Mouse (Mus musculus) cerebellum, adult 2 months (tissue): ENCODE data around the gene Pgd. TPM values are rescaled to one million over a fixed set of nuclear protein-coding genes. Genes with fewer than 3 reads are reported as not detected.

ENCODE experiments used
- DNase-seq, 2 experiments: peaks; one replicate each; pipeline ENCODE4 v3.0.0; 2021
- H3K27ac ChIP-seq: fragments of 200-500 bp; 2 replicates; pipeline ENCODE4 v1.5.1; 2012; ENCODE audit warnings: low read length, control low read depth, inconsistent platforms; ENCODE audit not compliant: insufficient read depth
- H3K27me3 ChIP-seq: fragments of 200-500 bp; 2 replicates; pipeline ENCODE4 v1.6.1; 2012; ENCODE audit warnings: inconsistent platforms, mild to moderate bottlenecking, low read length, moderate library complexity; ENCODE audit not compliant: control insufficient read depth, insufficient read depth
- H3K4me1 ChIP-seq: fragments of 200-500 bp; 2 replicates; pipeline ENCODE4 v1.6.1; 2011; ENCODE audit warnings: low read length; ENCODE audit not compliant: control insufficient read depth, insufficient read depth
- H3K4me3 ChIP-seq: fragments of 200-500 bp; replicated peaks from 2 replicates; pipeline ENCODE3; 2011; ENCODE audit warnings: mild to moderate bottlenecking, low read depth, low read length, control low read depth; ENCODE audit not compliant: insufficient read depth
- CTCF ChIP-seq: fragments of 200-500 bp; IDR thresholded peaks from 2 replicates; pipeline ENCODE4 v1.5.1; 2011; ENCODE audit warnings: low read depth, mild to moderate bottlenecking, control low read depth, low read length, moderate library complexity, borderline replicate concordance; ENCODE audit not compliant: insufficient read depth
- POLR2A ChIP-seq: fragments of 200-500 bp; IDR thresholded peaks from 2 replicates; pipeline ENCODE4 v1.6.1; 2011; ENCODE audit warnings: low read length, control low read depth, borderline replicate concordance; ENCODE audit not compliant: insufficient read depth
- WGBS: fragments of 180-500 bp; shearing (Covaris S2); methylation state at CpG from one replicate; pipeline ENCODE4 v1.1.7; 2018; 5-methylcytosine and 5-hydroxymethylcytosine counted together
- polyA plus RNA-seq: library from polyadenylated mRNA; depleted of rRNA; stranded (reverse); fragments of >200 nt; gene quantifications from 2 replicates; pipeline ENCODE4 v1.2.3, GENCODE M21; 2012

The Pgd gene
- polyA plus RNA-seq, 1 experiment: 52.3 TPM

- H3K27me3 ChIP-seq: no peaks in the 10 kb centered on the region
- no peak for DNase-seq
- WGBS: 60% methylated on average over 7 of the region's 7 CpGs
- no peak overlapping the region for H3K27ac ChIP-seq
- TF ChIP-seq POLR2A (no peak), CTCF (no peak)
- no peaks in the 10 kb centered on the region for H3K4me1 ChIP-seq
- no peak overlapping the region for H3K4me3 ChIP-seq
Observed at GRCm38 (mm10) chr4:149149611-149150010, 17.0 kb downstream of the Pgd start.

- 82% methylated on average over 9 of the region's 9 CpGs for WGBS
- Histone ChIP-seq H3K27ac (no peak overlapping the region), H3K4me3 (no peak overlapping the region), H3K27me3 (no peaks in the 10 kb centered on the region), H3K4me1 (no peaks in the 10 kb centered on the region)
- no peak for TF ChIP-seq POLR2A
- no peak for TF ChIP-seq CTCF
- DNase-seq: no peak
Observed at GRCm38 (mm10) chr4:149149196-149149595, 17.4 kb downstream of the Pgd start.

GRCm38 (mm10) chr4:149148084-149148483 lies 18.5 kb downstream of the Pgd start:
- H3K27me3 ChIP-seq: no peaks in the 10 kb centered on the region
- WGBS: 75% methylated on average over 4 of the region's 4 CpGs
- H3K4me3 ChIP-seq: no peak overlapping the region

GRCm38 (mm10) chr4:149147528-149147927 lies 19.0 kb downstream of the Pgd start:
- 96% methylated on average over 7 of the region's 7 CpGs for WGBS
- TF ChIP-seq CTCF (no peak), POLR2A (no peak)
- Histone ChIP-seq H3K27me3 (no peaks in the 10 kb centered on the region), H3K4me3 (no peak overlapping the region), H3K4me1 (no peaks in the 10 kb centered on the region), H3K27ac (no peak overlapping the region)
- DNase-seq: no peak

More at GRCm38 (mm10) chr4:149148084-149148483, 18.5 kb downstream of the Pgd start:
- TF ChIP-seq POLR2A: no peak
- H3K27ac ChIP-seq: no peak overlapping the region
- no peaks in the 10 kb centered on the region for H3K4me1 ChIP-seq
- no peak for DNase-seq

- H3K4me1 ChIP-seq: no peaks in the 10 kb centered on the region
- WGBS: 90% methylated on average over 4 of the region's 4 CpGs
- no peak overlapping the region for H3K27ac ChIP-seq
- H3K4me3 ChIP-seq: no peak overlapping the region
- no peaks in the 10 kb centered on the region for H3K27me3 ChIP-seq
- no peak for DNase-seq
- TF ChIP-seq POLR2A: no peak
- no peak for TF ChIP-seq CTCF
Observed at GRCm38 (mm10) chr4:149145151-149145550, 21.4 kb downstream of the Pgd start.

- Histone ChIP-seq H3K4me3 (no peak overlapping the region), H3K27me3 (no peaks in the 10 kb centered on the region), H3K4me1 (no peaks in the 10 kb centered on the region), H3K27ac (no peak overlapping the region)
- 8% methylated on average over 3 of the region's 3 CpGs for WGBS
- TF ChIP-seq POLR2A (no peak), CTCF (peak; percentile 93)
- peak; percentile 77 to 82 for DNase-seq
Observed at GRCm38 (mm10) chr4:149144459-149144858, 22.1 kb downstream of the Pgd start.

- Histone ChIP-seq H3K4me1 (no peaks in the 10 kb centered on the region), H3K27ac (no peak overlapping the region), H3K27me3 (no peaks in the 10 kb centered on the region), H3K4me3 (no peak overlapping the region)
- 22% methylated on average over 4 of the region's 4 CpGs for WGBS
- no peak for DNase-seq
- no peak for TF ChIP-seq POLR2A
- TF ChIP-seq CTCF: no peak
Observed at GRCm38 (mm10) chr4:149143594-149143993, 23.0 kb downstream of the Pgd start.

GRCm38 (mm10) chr4:149138515-149138914 lies 28.1 kb downstream of the Pgd start:
- no peak overlapping the region for H3K27ac ChIP-seq
- no peak for TF ChIP-seq POLR2A
- TF ChIP-seq CTCF: no peak
- no peak for DNase-seq
- no peaks in the 10 kb centered on the region for H3K4me1 ChIP-seq
- 86% methylated on average over 8 of the region's 8 CpGs for WGBS
- H3K27me3 ChIP-seq: no peaks in the 10 kb centered on the region
- no peak overlapping the region for H3K4me3 ChIP-seq
